Mouse (Mus musculus) limb, embryonic 12.5 days (tissue): ENCODE data around the gene Pccb. TPM values are rescaled to one million over a fixed set of nuclear protein-coding genes. Genes with fewer than 3 reads are reported as not detected.

Source experiments
- ATAC-seq: fragments of 200-750 bp; cut with Nextera tagmentation; 2 replicates; pipeline ENCODE4 v1.8.0; 2017; ENCODE audit warnings: low read depth, moderate TSS enrichment; ENCODE audit not compliant: insufficient number of reproducible peaks, insufficient read depth, low FRiP score, low TSS enrichment
- H3K27ac ChIP-seq: fragments of 300-500 bp; sonication (generic); 2 replicates; pipeline ENCODE4 v1.5.1; 2016; ENCODE audit warnings: mild to moderate bottlenecking, moderate library complexity
- H3K27me3 ChIP-seq: fragments of 300-500 bp; sonication (generic); 2 replicates; pipeline ENCODE4 v1.6.1; 2016; ENCODE audit warnings: mild to moderate bottlenecking, moderate library complexity
- H3K36me3 ChIP-seq: fragments of 300-500 bp; sonication (generic); 2 replicates; pipeline ENCODE4 v1.6.1; 2016; ENCODE audit warnings: mild to moderate bottlenecking, moderate library complexity
- H3K4me1 ChIP-seq: fragments of 300-500 bp; sonication (generic); replicated peaks from 2 replicates; pipeline ENCODE4 v1.6.1; 2016
- H3K4me2 ChIP-seq: fragments of 300-500 bp; sonication (generic); 2 replicates; pipeline ENCODE4 v1.6.1; 2016; ENCODE audit warnings: mild to moderate bottlenecking, moderate library complexity
- H3K4me3 ChIP-seq: fragments of 300-500 bp; sonication (generic); replicated peaks from 2 replicates; pipeline ENCODE4 v1.5.1; 2016; ENCODE audit warnings: mild to moderate bottlenecking
- H3K9ac ChIP-seq: fragments of 300-500 bp; sonication (generic); replicated peaks from 2 replicates; pipeline ENCODE4 v1.6.1; 2016; ENCODE audit warnings: mild to moderate bottlenecking, moderate library complexity
- H3K9me3 ChIP-seq: fragments of 300-500 bp; sonication (generic); 2 replicates; pipeline ENCODE4 v1.6.1; 2016; ENCODE audit warnings: mild to moderate bottlenecking, moderate library complexity
- WGBS: fragments of 180-500 bp; shearing (Covaris S2); methylation state at CpG from one replicate; pipeline ENCODE4 v1.1.7; 2016; 5-methylcytosine and 5-hydroxymethylcytosine counted together
- polyA plus RNA-seq: library from polyadenylated mRNA; unstranded; fragments of >200 nt; fragmentation: Nextera tagmentation; extraction: Ambion mirVana; gene quantifications from 2 replicates; pipeline ENCODE4 v1.2.1, GENCODE M21; 2016

The Pccb gene
- polyA plus RNA-seq, 1 experiment from 2014 or later: 21.4 TPM

DNA sequence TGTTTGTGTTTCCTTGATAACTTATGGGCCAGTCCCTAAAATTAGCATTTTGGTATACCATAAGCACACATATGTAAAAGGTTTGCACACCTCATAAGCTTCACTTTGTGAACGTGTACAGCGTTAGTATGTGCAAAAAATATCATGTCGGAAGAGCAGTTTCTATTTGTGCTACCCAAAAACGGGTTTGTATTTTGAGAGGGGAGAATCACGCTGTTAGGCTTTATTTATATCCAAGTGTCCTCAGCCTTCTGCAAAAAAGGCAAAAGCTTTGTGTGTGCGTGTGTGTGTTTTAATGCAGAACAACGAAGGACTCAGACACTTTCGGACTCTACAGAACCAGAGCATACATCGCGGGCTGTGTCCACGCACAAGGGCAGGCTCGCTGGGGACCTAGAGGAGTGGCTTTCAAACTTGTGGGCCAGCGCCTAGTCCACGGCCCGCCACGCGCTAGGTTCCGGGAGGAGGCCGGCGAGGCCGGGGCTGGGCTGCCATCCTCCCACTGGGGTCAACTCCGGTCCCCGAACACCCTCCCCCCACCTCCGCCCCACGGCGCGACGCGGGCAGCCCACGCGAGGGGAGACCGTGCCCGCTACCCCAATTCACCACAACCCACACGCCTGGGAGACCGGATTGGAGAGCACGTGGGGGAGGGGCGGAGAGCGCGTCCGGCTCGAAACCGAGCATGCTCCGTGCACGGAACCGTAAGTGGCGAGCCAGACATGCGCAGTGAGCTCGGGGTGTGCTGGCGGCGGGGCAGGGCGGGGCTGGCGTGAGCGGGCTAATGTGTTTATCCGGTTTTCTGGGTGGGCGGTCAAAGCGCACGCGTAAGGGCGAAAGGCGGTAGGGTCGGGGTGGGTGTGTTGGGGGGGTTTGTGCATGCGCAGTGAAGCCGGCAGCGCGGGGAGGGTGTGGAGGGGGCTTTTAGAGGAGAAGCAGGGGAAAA is 38.6 kb upstream of the Pccb start:
- Histone ChIP-seq H3K4me3 (peak overlapping the region; percentile 96), H3K27me3 (no peaks in the 10 kb centered on the region), H3K4me2 (peak overlapping the region; percentile 68), H3K9me3 (no peaks in the 10 kb centered on the region), H3K27ac (peak overlapping the region; percentile 99), H3K36me3 (no peaks in the 10 kb centered on the region), H3K4me1 (peaks cover 15% of the 10 kb centered on the region), H3K9ac (peak overlapping the region; percentile 97)
- peak; percentile 94 for ATAC-seq
- WGBS: 1% methylated on average over 62 of the region's 65 CpGs

DNA sequence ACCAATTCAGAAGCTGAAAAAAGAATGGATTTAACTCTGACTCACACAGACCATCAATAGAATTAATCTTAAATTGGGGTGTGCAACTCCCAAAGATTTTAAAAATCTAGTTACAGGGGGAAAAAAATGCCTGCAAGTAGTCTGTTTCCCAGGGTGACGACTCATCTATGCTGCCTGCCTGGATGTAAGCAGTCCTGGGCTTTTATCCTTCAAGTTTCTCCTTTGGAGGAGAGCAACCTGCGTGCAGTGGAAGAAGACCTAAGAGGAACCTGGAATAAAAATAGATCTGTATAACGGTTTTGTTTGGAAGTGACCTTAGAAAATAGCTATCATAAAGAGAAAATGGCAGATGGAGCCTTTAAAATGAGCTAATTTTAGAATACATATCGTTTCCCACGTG is 37.8 kb upstream of the Pccb start:
- 50% methylated on average over 5 of the region's 5 CpGs for WGBS
- Histone ChIP-seq H3K9ac (no peak overlapping the region), H3K4me2 (peak overlapping the region; percentile 68; the same call in 1 of the 2 replicates), H3K4me1 (peaks cover 9% of the 10 kb centered on the region), H3K4me3 (no peak overlapping the region), H3K36me3 (no peaks in the 10 kb centered on the region), H3K27ac (no peak overlapping the region), H3K27me3 (no peaks in the 10 kb centered on the region), H3K9me3 (no peaks in the 10 kb centered on the region)
- ATAC-seq: no peak

DNA sequence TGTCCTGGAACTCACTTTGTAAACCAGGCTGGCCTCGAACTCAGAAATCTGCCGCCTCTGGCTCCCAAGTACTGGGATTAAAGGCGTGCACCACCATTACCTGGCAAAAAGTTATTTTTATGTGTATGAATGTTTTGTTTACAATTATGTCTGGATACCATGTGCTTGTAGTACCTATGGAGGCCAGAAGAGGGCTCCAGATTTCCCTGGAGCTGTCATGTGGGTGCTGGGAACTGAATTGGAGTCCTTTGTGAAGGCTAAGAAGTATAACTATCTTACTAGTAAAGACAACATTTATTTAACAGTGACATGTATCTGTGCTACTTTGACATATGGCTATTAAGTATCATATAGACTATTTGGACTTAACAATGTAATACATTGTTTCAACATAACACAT is 35.1 kb upstream of the Pccb start:
- Histone ChIP-seq H3K4me3 (no peak overlapping the region), H3K4me2 (no peak overlapping the region), H3K9me3 (no peaks in the 10 kb centered on the region), H3K27ac (no peak overlapping the region), H3K4me1 (peaks cover 4% of the 10 kb centered on the region; the same call in 1 of the 2 replicates), H3K9ac (no peak overlapping the region), H3K27me3 (no peaks in the 10 kb centered on the region), H3K36me3 (no peaks in the 10 kb centered on the region)
- no peak for ATAC-seq
- WGBS: 95% methylated on average over 3 of the region's 3 CpGs

DNA sequence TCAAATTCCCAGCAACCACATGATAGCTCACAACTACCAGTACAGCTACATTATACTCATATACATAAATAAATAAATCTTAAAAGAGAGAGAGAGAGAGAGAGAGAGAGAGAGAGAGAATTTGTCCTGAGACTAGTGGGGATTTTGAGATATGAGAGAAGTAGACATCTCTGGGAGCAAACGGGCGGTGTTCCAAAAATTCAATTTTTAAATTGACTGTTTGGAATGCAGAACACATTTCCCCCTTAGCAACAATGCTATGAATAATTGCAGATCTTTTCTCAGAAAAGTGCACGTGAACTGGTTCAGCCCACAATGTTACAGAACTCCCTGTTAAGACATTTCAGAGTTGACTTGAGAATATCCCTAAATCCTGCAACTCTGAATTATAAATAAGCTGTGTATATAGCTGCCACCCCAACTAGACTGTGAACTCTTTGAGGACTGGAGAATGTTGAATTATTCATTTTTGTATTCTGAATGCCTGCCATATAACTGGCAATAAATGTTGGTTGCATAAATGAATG is 30.4 kb upstream of the Pccb start:
- Histone ChIP-seq H3K9me3 (no peaks in the 10 kb centered on the region), H3K27me3 (no peaks in the 10 kb centered on the region), H3K4me2 (no peak overlapping the region), H3K36me3 (no peaks in the 10 kb centered on the region), H3K27ac (no peak overlapping the region), H3K4me1 (no peaks in the 10 kb centered on the region), H3K9ac (no peak overlapping the region), H3K4me3 (no peak overlapping the region)
- ATAC-seq: no peak
- 90% methylated on average over 3 of the region's 3 CpGs for WGBS

DNA sequence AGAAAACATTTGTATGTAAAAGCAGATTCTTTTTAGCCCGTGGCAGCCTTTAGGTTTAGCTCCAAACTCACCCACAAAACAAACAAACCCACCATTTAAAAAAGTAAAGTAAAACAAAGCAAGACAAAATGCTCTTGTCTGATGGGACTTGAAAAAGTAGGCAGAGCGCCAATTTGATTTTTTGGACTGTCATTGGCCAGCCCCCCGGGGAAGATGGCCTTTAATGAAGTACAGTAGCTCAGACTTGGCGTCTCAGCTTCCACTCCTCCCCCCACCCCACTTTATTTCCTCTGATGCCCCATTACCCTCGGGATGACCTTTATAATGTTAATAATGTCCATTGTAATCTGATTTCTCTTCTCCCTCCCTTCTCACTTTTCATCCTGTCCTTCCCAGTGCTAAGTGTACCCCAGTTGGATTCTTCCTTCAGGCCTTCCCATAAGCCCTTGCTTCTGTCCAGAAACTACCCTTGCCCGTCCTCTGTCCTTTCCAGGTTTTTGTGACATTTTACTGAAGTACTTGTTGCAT is 27.6 kb upstream of the Pccb start:
- H3K27me3 ChIP-seq: no peaks in the 10 kb centered on the region
- H3K27ac ChIP-seq: no peak overlapping the region
- H3K4me3 ChIP-seq: no peak overlapping the region
- no peak overlapping the region for H3K9ac ChIP-seq
- 75% methylated on average over 6 of the region's 6 CpGs for WGBS
- H3K9me3 ChIP-seq: no peaks in the 10 kb centered on the region
- ATAC-seq: no peak
- H3K4me2 ChIP-seq: no peak overlapping the region
- H3K36me3 ChIP-seq: no peaks in the 10 kb centered on the region
- H3K4me1 ChIP-seq: no peaks in the 10 kb centered on the region

DNA sequence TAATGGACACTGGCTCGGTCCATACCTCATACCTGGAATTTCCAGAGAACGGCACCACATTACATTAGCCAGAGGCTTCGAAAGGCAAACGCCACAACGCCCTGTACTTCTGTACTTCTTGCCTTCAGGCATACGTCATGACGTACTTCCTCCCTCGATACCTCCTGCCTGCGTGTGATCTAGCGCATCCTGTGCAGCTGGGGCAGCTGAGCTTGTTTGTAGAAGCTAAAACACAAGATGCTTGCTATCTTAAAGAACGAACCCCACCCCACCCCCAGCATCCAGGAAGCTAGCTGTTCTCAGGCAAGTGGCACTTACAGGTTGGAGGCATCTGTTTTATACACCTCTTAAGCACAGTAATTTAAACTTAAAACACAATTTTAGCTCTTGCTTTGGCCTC is 26.3 kb upstream of the Pccb start:
- no peak overlapping the region for H3K4me3 ChIP-seq
- no peak overlapping the region for H3K27ac ChIP-seq
- no peak for ATAC-seq
- WGBS: 71% methylated on average over 11 of the region's 11 CpGs
- no peak overlapping the region for H3K4me2 ChIP-seq
- H3K4me1 ChIP-seq: no peaks in the 10 kb centered on the region
- no peaks in the 10 kb centered on the region for H3K27me3 ChIP-seq
- no peak overlapping the region for H3K9ac ChIP-seq
- no peaks in the 10 kb centered on the region for H3K36me3 ChIP-seq
- no peaks in the 10 kb centered on the region for H3K9me3 ChIP-seq

DNA sequence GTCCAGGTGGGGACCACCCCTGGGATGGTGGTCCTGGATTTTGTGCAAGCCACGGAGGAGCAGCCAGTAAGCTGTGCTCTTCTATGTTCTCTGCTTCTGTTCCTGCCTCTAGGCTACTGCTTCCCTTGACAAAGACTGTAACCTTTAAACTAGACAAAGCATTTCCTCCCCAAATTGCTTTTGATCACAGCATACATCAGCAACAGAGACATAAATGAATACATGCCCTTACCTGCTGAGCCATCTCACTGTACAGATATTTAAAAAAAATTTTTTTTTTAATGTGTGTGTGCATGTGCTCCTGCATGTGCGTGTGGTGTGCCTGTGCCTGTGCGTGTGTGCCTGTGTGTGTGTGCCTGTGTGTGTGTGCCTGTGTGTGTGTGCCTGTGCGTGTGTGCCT is 22.5 kb upstream of the Pccb start:
- H3K9ac ChIP-seq: no peak overlapping the region
- no peaks in the 10 kb centered on the region for H3K36me3 ChIP-seq
- no peak overlapping the region for H3K4me3 ChIP-seq
- 89% methylated on average over 4 of the region's 4 CpGs for WGBS
- H3K27ac ChIP-seq: no peak overlapping the region
- ATAC-seq: no peak
- no peaks in the 10 kb centered on the region for H3K27me3 ChIP-seq
- no peaks in the 10 kb centered on the region for H3K4me1 ChIP-seq
- no peaks in the 10 kb centered on the region for H3K9me3 ChIP-seq
- no peak overlapping the region for H3K4me2 ChIP-seq

DNA sequence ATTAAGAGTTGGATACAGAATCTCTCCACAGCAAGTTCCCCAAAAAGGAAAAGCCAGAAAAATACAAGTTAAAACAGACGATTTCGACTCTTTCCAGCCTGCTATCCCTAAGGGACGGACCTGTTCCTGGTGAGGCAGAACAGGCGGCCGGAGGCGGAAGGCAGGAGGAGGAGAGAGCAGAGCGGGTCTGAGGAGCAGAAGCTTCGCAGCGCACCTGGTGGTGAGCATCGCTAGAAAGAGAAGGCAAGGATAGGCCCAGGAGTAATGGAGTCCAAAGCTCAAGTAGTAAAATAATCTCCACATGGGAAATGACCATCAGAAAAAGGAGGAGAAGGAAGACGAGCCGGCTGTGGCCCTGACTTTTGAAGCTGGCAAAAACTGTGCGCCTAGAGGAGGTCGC is 18.6 kb upstream of the Pccb start:
- Histone ChIP-seq H3K9ac (no peak overlapping the region), H3K4me2 (no peak overlapping the region), H3K4me3 (no peak overlapping the region), H3K9me3 (no peaks in the 10 kb centered on the region), H3K27ac (no peak overlapping the region), H3K27me3 (no peaks in the 10 kb centered on the region), H3K4me1 (no peaks in the 10 kb centered on the region), H3K36me3 (no peaks in the 10 kb centered on the region)
- ATAC-seq: no peak
- 73% methylated on average over 14 of the region's 14 CpGs for WGBS

DNA sequence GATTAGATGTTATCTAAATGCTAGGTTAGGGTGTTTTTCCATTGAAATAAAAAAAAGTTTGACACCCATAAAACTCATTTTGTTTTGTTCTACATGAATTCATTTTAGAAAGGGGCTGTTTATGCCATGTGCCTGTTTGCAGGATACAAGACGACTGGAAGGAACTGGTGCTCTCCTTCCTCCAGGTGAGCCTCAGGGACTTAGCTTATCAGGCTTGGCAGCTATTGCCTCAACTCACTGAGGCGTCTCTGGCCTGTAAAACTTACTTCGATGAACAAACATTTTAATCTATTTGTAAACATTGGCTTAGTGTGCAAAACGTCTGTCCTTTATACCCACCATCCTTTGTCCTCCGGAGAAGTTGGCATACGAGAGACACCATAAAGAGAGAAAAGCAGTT is 18.0 kb upstream of the Pccb start:
- Histone ChIP-seq H3K4me3 (no peak overlapping the region), H3K27me3 (no peaks in the 10 kb centered on the region), H3K4me2 (no peak overlapping the region), H3K9ac (no peak overlapping the region), H3K36me3 (no peaks in the 10 kb centered on the region), H3K9me3 (no peaks in the 10 kb centered on the region), H3K4me1 (no peaks in the 10 kb centered on the region), H3K27ac (no peak overlapping the region)
- WGBS: 72% methylated on average over 6 of the region's 6 CpGs
- no peak for ATAC-seq

DNA sequence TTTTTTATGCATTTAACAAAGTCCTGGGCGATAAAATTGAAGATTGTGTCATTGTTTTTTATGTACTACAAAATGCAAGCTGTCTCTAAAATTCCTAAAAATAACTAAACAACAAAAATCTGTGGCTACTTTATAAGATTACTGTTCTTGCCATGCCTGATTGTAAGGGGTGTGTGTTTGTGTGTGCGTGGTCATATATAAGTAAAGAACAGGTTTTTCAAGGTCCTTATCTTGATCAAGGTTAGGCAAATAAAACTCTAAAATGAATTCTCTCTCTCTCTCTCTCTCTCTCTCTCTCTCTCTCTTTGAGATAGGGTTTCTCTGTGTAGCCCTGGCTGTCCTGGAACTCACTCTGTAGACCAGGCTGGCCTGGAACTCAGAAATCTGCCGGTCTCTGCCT is 17.3 kb upstream of the Pccb start:
- no peaks in the 10 kb centered on the region for H3K36me3 ChIP-seq
- H3K27ac ChIP-seq: no peak overlapping the region
- WGBS: 91% methylated on average over 3 of the region's 3 CpGs
- no peaks in the 10 kb centered on the region for H3K4me1 ChIP-seq
- no peak for ATAC-seq
- no peak overlapping the region for H3K9ac ChIP-seq
- H3K4me3 ChIP-seq: no peak overlapping the region
- no peaks in the 10 kb centered on the region for H3K9me3 ChIP-seq
- no peaks in the 10 kb centered on the region for H3K27me3 ChIP-seq
- no peak overlapping the region for H3K4me2 ChIP-seq

DNA sequence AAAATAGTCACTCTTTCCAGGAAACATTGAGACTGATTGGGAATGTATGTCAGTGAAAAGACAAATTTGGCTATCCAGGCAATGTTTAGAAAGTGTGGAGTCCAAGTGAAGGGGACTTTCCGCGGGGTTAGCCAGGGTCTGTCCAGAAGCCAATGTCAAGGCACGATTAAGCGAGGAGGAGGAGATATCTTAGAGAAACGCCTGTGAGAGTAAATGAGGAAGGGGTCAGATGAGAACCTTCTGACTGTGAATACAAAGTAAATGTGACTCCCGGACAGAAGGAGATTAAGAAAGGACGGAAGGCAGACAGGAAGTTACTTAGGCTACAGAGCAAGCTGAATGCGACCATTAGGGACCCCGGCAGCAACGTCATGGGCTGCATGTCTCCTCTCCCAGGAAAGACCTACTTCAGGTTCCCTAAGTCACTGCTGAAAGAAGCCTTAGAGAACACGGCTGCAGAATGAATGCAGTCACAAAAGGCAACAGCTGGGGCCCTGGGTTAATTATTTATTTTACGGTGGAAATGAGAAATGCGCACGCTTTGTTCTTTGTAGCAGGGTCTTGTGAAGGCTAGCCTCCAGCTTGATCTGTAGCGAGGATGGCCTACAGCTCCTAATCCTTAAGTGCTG is 11.1 kb upstream of the Pccb start:
- Histone ChIP-seq H3K27ac (no peak overlapping the region), H3K4me2 (no peak overlapping the region), H3K27me3 (no peaks in the 10 kb centered on the region), H3K9me3 (no peaks in the 10 kb centered on the region), H3K9ac (no peak overlapping the region), H3K4me1 (no peaks in the 10 kb centered on the region), H3K36me3 (no peaks in the 10 kb centered on the region), H3K4me3 (no peak overlapping the region)
- 72% methylated on average over 15 of the region's 15 CpGs for WGBS
- ATAC-seq: no peak
